Mouse (Mus musculus): Measurements from ENCODE around the gene Ankrd27.
A peak's percentile ranks its signal among the peaks of the same experiment; 100 is the strongest.

Gene Ankrd27

DNA sequence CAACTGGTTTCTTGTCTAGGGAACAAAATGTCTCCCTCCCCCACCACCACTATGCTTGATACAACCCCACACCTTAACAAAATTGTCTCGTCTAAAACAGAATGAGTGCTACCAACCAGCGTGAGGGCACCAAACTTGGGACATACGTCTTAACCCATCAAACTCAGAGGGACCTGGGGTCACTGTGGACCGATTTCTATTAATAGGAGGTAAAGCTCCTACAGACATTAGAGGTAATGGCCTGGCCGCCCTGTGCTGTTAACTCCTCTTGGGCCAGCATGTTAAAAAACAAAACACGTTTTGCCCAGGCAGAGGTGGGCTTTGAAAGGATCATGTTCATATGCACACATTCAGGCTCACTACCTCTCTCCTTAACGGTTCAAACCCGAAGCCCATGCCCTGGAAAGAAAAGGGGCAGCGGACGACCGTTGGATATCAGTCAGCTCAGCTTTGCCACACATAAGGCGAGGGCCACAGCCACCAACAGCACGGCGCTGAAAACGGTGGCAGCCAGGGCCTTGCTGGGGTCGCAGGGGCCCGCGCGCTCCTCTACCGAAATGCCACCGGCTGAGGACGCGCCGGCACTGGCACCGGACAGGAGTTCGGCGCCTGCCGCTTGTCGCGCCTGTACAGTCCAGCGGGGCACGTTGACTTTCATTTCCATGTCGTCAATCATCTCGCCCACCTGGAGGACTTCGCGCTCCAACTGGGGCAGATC, 1.8 kb upstream of the Ankrd27 start:
- no peak for DNase-seq

DNA sequence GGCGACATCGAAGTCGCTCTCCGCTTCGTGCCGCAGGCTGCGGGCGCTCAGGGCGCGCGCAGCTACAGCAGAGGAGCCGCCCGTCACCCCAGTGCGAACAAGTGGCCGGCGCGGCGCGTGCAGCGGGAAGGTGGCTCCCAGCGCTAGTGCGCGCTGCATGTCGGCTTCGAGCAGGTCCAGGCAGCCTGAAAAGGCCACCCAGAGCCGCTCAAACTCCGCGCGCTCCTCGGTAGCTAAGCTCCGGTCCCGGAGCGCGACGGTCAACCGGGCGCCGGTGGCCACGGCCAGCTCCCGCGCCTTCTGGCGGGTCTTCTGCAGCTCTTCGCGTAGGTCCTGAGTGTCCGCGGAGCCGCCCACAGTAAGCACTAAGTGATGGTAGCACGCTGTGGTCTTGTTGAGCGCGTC, 1.3 kb upstream of the Ankrd27 start:
- DNase-seq = peak in 1 of 2 experiments; percentile 15

DNA sequence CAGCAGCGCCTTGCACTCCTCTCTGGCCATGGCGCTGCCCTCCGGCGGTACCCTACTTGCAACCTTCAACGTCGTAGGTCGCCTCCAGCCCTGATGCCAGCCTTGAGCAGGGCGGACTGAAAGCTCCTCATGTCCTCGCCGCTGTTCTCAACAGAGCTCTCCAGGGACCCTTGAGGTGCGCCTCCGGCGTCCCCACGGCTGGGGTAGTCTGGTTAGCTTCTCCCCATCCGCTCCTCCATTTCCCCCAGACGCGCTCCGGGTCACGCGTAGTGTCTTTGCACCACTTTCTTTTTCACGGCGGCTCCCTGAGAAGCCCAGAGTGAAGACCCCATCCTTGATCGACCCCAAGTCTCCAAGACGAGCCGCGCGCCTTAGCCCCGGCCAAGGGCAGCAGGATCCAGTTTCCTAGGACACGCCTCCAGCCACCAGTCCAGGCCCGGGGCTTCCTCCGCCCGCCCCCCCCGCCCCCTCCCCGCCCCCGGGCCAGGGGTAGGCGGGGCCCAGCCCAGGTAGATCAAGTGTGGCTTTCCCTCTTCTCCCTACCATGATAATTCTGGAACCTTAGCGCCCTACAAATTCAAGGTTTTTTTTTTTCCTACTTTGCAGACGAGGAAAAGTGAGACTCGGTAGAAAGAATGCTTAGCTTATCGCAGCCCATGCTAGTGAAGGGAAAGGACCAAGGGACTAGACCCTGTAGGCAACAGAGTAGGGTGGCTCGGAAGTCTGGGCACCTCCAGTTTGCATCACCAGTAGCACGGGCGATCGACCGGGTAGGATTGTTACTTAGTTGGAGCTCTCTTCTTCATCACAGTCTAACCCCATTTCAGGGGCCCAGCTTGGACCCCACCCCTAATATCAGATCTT, 621 bp upstream of the Ankrd27 start, which contains the start of gene Rgs9bp:
Rgs9bp (minus strand) TSS at position 392 of the 864 bp plus-strand sequence.
- DNase-seq = peak; percentile 55 to 57

DNA sequence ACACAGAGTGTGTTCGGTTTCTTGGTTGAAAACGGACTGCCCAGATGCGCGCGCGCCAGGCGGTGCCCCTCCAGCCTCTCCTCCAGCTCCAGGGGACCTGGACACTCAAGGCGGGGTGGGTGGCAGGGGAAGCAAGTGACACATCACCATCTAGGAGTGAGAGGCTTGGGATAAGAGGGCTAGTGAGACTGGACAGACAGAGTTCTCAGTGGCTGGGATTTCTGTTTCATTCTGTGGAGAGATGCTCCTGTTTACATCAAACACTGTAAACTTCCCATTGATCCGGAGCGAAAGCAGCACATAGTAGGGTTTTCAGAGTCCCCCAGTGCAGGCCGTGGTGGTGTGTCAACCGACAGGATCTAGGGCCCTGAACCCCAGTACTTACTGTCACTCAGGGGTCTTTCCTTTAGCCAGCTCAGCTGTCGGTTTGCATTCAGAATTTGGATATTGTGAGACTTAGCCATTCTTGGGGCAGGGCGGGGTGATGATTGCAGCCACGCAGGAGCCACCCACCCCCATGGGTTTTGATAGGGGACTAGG, 932 bp downstream of the Ankrd27 start:
- no peak for DNase-seq

DNA sequence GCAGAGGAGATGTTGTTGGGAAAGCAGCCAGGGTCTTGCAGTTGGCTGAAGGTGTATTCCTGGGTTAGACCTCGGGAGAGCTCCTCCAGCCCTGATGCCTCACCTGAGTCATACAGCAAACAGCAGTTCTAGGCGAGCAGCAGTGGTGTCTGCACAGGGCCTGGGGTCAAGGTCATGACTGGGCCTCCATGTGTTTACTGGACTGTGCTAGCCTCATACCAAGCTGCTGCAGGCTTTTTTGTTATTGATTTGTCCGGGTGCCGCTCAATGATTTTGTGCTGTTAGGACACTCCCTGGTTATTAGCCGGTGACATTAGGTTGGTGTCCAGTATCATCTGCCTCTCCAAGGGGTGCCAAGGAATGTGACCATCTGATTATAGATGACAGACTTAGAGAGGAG, 1.7 kb downstream of the Ankrd27 start:
- DNase-seq = no peak

DNA sequence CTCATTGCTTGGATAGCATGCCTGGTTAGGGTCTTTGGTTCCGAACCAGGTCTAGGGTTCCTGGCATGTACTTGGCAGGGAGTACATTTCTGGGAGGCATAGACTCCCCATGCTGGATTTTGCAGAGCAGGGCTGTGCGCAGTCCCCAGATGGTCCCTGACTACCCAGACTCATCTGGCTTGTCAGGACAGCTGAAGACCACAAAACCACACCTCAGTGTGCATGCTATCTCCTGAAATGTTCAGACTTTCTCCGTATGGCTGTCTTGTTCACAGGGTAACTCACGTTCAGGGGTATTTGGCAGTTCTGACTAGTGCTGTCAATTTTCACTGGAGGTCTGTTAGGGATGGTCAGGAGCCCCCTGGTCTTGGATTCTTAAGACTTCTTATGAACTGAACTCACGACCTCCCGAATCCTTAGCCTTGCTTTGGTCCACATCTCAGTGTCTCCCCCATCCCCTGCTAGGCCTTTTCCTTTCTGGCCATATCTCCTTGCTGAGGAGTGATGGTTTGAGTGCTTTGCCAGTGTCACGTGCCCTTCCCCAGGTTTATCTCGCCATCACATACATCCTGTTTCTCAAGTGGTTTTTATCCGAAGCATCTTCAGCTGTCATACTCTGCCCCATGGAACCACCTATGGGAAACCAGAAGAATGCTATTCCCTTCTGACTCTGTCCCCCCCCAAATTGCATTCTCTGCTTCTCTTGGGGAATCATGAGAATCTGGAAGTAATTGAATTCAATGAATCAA, 2.8 kb downstream of the Ankrd27 start:
- no peak for DNase-seq

DNA sequence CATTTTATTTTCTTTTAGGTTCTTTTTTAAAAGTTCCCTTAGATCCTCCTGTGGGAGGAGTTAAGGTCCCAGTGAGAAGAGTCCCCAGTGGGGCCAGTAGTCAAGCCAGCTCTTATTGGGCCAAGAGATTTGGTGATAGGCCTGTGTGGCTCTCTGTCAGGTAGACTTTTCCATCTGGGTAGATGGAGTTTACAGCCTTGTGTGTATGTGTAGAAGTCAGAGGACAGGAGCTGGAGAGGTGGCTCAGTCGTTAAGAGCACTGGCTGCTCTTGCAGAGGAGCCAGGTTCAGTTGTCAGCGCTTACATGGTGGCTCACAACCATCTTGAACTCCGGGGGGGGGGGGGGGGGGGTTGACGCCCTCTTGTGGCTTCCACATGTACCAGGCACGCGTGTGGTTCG, 3.4 kb downstream of the Ankrd27 start:
- no peak for DNase-seq

DNA sequence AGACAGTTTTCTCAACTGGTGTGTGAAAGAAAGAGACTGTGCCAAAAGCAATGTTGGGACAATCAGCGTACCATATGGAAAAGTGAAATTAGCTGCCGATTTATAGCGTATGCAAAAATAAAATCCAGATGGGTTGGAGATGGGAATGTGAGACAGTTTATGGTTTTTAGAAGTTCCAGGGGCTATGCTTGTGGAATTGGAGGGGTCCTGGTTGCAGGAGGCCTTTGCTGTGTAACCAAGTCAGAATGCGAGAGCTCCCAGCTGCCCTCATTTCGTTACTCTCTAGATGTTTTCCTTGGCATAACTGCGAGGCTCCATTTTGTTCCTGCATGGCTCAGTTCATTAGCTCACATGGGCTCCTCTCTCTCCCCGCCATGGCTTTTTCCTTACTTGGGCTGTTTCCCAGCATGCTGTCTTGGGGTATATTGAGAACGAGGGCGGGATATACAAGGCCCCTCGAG, 4.7 kb downstream of the Ankrd27 start:
- no peak for DNase-seq

DNA sequence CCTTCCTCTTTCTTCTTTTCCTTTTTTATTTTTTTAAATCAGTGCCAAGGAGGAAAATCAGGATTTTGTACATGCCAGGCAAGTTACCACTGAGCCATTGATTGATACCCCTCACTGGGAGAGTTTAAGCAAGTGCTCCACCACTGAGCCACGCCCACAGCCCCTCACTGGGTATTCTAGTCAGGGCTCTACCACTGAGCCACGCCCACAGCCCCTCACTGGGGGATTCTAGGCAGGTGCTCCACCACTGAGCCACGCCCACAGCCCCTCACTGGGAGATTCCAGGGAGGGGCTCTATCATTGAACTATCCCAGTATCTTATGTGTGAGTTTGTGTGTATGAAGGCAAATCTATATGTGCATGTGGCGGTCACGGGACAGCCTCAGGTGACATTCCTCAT, 8.3 kb downstream of the Ankrd27 start:
- no peak for DNase-seq

DNA sequence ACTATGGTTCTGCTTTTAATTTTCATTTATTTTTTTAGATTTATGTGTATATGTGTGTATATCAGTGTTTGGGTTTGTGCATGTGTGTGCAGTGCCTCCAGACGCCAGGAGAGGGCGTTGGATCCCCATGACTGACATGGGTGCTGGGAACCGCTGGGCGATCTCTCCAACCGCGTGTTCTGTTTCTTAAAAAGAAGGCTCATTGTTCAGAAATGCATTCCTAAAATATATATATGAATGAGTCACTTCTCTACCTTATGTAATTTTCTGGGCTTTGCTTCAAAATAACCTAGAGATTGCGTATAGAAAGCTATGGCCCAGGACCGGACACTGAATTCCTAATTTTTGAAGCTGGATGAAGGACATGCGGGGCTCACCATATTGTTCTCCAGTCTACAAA, 13.4 kb downstream of the Ankrd27 start:
- DNase-seq = no peak

DNA sequence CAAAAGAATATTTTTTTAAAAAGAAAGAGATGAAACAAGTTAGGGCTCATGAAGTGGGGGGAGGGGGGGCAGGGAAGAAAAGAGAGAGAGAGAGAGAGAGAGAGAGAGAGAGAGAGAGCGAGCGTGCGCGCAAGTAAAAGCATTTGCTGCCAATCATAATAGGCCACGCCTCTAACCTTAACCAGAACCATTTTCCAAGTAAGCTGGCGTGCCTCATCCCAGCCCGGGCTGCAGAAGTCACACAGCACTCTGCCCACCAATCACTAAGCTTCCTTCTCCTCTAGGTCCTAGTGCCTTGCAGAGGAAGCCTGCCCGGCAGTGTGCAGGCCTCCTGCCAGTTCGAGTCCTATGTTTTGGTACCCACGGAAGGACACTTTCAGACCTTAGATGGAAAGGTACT, 14.0 kb downstream of the Ankrd27 start:
- DNase-seq = no peak

DNA sequence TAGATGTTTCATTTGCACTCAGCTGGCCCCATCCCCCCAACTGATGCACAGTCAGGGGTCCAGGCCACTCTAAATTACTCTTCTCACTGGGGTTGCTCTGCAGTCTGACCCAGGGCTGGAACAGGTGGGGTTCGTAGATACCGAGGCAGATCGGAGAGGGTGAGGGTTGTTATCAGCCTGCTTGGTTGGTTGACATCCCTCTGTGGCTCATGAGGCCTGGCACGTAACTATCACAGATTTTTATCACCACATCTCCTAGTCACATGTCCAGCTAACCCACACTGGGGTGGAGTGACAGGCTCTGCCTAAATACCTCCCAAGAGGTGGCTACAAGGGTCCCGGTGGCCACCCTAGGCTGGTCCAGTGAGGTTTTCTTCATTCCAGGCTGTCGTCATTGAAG, 15.1 kb downstream of the Ankrd27 start:
- no peak for DNase-seq

DNA sequence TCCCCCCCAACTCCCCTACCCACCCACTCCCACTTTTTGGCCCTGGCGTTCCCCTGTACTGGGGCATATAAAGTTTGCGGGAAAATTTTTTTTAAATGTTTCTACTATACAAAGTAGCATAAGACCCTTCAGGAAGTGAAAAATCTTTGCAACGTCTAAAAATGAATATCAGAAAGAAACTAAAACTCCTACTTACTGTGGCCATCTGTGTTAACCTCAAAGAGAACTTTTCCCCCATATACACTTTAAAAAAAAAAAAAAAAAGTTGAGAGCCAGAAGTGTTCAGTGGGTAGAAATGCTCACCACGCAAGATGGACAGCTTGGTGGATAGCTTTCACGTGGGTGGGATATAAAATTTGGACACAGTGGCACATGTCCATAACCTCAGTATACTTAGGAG, 16.7 kb downstream of the Ankrd27 start:
- DNase-seq = no peak

DNA sequence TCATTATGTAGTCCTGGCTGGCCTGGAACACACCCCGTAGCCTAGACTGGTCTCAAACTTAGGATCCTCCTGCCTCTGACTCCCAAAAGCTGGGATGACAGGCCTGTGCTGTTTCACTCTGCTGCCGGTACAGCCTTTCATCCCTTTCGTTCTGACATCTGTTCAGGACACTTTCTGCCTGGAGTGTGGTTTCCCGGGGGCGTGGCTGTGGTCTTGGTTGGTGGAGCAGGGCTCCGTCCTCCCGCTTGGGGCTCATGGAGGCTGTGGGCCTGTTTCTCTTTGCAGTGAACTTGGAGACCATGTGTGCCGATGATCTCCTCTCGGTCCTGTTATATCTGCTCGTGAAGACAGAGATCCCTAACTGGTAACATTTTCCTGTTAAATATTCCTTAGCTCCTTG, 20.8 kb downstream of the Ankrd27 start:
- no peak for DNase-seq

DNA sequence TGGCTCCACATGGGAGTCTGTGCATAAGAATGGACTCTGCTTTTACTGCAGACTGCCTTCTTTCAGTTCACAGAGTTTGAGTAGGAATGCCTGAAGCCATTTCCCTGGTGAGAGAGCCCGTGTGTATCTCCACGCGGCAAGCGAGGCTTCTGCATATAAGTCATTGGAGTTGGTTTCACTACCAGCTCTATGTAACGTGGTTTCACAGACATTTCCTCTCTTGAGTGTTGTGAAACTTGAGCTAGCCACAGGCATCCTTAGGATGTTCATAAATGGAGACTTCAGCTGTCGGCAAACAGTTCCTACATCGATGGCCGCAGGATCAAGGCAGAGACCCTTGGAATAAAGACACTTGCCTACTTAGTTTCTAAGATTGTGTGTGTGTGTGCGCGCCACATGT, 23.2 kb downstream of the Ankrd27 start:
- no peak for DNase-seq

DNA sequence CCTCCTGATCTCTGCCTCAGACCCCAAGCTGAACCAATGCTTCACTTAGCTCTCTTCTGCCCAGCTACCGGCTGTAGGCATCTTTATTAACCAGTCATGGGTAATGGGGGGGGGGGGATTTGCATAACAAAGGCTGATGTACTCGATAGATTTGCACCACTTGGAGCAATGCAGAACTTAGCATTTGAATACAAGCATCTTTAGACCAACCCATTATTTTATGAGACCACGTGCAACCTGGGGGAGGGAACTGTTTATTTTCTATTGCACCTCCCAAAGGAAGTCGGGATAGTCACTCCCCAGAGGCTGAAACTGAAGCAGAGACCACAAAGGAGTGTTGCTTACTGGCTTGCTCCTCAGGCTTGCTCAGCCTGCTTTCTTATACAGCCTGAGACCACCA, 31.5 kb downstream of the Ankrd27 start:
- no peak for DNase-seq

DNA sequence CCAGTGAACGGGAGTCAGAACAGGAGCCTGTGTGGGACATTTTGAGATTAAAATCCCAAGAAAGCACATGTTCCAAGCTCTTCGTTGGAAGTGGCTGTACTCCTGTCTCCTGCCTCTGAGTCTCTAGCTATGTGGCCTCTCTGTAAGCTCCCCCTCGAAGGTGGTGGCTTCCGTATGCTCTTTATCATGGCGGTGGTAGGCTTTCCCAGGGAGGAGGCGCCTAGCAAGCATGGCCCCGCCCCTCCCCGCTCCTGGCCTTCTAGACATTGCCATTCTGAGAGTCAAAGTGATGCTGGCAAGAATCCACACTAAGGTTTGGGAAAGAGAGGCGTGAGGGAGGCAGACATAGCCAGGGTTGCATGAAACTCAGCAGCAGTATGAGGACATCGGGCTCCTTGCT, 36.6 kb downstream of the Ankrd27 start:
- DNase-seq = no peak

DNA sequence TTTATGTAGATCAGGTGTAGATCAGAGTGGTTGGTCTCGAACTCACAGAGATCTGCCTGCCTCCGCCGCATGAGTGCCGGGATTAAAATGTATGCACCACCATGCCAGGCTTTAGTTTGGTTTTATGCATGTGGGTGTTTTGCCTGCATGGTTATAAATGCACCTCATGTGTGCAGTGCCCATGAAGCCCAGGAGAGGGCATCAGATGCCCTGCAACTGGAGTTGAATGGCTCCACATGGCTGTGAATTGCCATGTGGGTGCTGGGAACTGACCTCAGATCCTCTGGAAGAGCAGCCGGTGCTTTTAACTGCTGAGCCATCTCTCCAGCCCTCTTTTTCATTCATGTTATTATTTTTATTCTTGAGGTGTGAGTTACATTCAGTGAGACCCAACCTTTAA, 40.0 kb downstream of the Ankrd27 start:
- DNase-seq = no peak

DNA sequence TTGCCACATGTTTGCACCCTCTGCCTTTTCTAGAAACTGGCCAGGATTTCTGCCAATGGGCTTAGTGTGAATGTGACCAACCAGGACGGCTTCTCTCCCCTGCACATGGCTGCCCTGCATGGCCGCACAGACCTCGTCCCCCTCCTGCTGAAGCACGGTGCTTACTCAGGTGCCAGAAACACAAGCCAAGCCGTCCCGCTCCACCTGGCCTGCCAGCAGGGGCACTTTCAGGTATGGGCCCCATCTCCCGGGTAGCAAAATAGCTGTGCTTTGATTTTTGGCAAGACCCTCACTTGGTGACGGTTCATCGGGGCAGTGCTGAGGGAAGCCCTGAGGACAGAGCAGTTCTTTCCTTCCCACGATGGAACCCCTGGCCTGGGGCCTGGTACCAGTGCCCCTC, 41.3 kb downstream of the Ankrd27 start:
- DNase-seq = no peak

DNA sequence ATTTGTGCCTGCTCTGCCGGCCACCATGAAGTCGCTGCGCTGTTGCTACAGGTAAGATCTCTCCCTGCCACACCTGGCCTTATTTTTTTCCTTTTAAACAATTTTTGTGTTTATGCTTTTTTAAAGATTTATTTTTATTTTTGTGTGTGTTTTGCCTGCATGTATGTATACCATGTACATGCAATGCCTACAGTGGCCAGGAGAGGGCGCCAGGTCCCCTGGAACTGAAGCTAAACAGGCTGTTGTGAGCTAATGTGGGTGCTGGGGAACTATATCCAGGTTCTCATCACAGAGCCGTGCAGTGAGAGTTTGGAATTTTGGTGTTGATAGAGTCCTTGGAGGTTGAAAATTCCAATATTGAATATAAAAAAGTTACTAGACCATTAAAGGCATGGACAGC, 42.5 kb downstream of the Ankrd27 start:
- no peak for DNase-seq

DNA sequence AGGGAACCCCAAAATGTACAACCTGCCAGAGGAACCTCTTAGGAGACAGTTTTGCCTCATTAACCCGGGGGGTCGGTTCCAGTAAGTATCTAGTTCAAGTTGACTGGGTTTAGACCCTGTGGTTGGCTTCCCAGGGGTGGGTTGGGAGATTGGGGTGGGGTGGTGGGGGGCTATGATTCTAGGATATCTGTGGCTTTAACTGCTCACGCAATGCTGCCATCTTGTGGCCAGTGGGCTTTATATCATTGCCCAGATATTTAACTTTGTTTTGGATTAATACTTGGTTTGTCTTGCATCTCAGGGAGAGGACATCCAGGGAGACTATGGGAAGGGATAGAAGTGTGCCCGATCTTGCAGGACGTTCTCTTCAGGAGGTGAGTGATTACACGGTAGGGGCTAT, 50.2 kb downstream of the Ankrd27 start:
- DNase-seq = no peak

DNA sequence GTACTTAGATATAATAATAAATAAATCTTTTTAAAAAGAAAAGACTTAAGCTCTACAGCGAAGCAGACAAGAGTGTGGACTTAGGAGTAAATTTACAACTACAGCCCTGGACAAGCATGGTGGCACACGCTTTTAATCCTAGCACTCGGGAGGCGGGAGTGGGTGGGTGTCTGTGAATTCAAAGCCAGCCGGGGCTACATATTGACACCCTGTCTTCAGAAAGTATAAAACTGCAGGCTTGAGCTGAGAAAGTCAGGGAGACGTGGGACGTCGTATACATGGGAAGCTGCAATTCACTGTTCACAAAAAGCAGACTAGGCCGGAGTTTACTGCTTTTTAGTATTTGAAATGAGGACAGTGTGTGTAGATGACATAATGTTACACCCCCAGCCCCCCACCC, 50.8 kb downstream of the Ankrd27 start:
- DNase-seq = no peak

DNA sequence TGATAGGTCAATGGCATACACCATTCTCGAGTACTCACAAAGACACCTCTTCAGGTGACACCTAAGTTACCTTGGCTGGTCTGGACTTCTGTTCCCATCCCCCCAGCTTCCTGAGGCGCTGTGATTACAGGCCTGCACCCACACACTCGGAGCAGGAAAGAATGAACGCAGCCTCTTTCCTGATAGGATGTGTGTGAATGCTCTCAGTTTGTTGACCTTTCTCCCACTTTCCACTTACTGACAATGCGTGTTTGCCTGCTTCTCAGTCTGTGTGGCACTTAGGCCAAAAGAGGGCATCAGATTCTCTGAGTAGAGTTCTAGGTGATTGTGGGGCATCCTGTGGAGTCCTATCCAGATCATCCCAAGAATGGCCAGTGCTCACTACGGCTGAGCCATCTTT, 54.0 kb downstream of the Ankrd27 start:
- no peak for DNase-seq
